Mouse (Mus musculus) heart, adult 2 months (tissue): ENCODE data around the gene Kmt2c.

Experiments
- CTCF ChIP-seq: fragments of 200-600 bp; IDR thresholded peaks from 2 replicates; pipeline ENCODE4 v1.8.1; 2022; ENCODE audit warnings: antibody characterized with exemption, mild to moderate bottlenecking, moderate library complexity
- POLR2A ChIP-seq: fragments of 200-500 bp; IDR thresholded peaks from 2 replicates; pipeline ENCODE4 v1.6.1; 2011; ENCODE audit warnings: mild to moderate bottlenecking, low read depth, low read length, control low read depth; ENCODE audit not compliant: insufficient read depth

- TF ChIP-seq CTCF (no peak), POLR2A (no peak)
These were observed 131.5 kb downstream of the Kmt2c start for GRCm38 (mm10) chr5:25367126-25367525.
